Mouse (Mus musculus) stomach, embryonic 15.5 days (tissue): ENCODE results near the gene Usp33. TPM values are rescaled to one million over a fixed set of nuclear protein-coding genes. Genes with fewer than 3 reads are reported as not detected.

Experiments used
- ATAC-seq: fragments of 200-750 bp; cut with Nextera tagmentation; 2 replicates; pipeline ENCODE4 v1.8.0; 2017; ENCODE audit warnings: low read depth, moderate number of reproducible peaks, moderate TSS enrichment; ENCODE audit not compliant: insufficient read depth, low FRiP score
- H3K27ac ChIP-seq: fragments of 300-500 bp; sonication (generic); 2 replicates; pipeline ENCODE4 v1.5.1; 2015; ENCODE audit warnings: mild to moderate bottlenecking, inconsistent platforms
- H3K27me3 ChIP-seq: fragments of 300-500 bp; sonication (generic); replicated peaks from 2 replicates; pipeline ENCODE4 v1.6.1; 2015; ENCODE audit warnings: inconsistent platforms
- H3K36me3 ChIP-seq: fragments of 300-500 bp; sonication (generic); 2 replicates; pipeline ENCODE4 v1.6.1; 2015; ENCODE audit warnings: inconsistent platforms
- H3K4me1 ChIP-seq: fragments of 300-500 bp; sonication (generic); 2 replicates; pipeline ENCODE4 v1.6.1; 2015; ENCODE audit warnings: inconsistent platforms
- H3K4me2 ChIP-seq: fragments of 300-500 bp; sonication (generic); 2 replicates; pipeline ENCODE4 v1.6.1; 2015; ENCODE audit warnings: mild to moderate bottlenecking, inconsistent platforms
- H3K4me3 ChIP-seq: fragments of 300-500 bp; sonication (generic); replicated peaks from 2 replicates; pipeline ENCODE4 v1.5.1; 2015; ENCODE audit warnings: inconsistent platforms
- H3K9ac ChIP-seq: fragments of 300-500 bp; sonication (generic); 2 replicates; pipeline ENCODE4 v1.6.1; 2015; ENCODE audit warnings: inconsistent platforms
- H3K9me3 ChIP-seq: fragments of 300-500 bp; sonication (generic); 2 replicates; pipeline ENCODE4 v1.6.1; 2016; ENCODE audit warnings: inconsistent platforms
- WGBS: fragments of 180-500 bp; shearing (Covaris S2); methylation state at CpG from one replicate; pipeline ENCODE4 v1.1.7; 2015; 5-methylcytosine and 5-hydroxymethylcytosine counted together
- polyA plus RNA-seq: library from polyadenylated mRNA; unstranded; fragments of >200 nt; fragmentation: Nextera tagmentation; extraction: Ambion mirVana; gene quantifications from 2 replicates; pipeline ENCODE4 v1.2.1, GENCODE M21; 2015

Usp33 gene
- polyA plus RNA-seq, 1 experiment from 2014 or later, result 38.7 TPM

DNA sequence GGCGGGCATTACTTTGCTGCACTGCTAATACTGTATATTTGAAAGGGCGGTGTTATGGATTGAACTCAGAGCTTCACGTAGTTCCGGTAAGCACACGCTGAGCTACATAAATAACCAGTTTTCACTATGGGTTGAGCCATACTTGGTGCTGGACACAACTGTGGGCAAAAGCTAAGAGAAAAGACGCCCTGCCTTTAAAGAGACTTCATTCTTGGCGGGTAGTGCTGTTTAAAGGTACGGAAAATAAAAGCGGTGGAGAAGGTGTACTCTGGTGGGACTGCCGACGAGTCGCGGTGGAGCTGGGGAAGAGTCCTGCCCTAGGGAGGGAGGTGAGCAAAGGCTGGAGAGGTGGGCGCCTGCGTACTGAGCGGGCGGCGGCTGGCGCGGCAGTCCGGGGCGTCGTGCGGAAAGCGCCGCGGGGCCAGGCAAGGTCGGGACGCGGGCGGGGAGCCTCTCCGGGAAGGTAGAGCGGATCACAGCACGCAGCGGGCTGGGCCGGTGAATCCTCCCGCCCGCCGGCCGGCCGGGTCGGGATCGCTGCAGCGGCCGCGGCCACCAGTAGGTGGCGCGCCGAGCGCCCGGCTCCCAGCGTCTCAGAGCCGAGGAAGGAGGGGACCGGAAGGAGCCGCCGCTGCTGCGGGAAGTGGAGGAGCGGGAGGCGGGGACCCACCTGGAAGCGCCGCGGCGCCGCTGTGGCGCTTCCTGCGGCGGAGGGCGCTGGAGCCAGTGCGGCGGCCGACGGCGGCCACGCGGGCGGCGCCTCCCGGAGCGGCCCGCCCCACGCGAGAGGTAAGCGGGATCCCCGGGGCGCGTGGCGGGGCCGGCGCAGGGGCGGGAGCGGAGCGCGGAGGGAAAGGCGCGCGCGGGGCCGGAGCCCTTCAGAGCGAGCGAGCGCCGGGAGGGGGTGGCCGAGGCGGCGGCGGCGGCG lies 49.3 kb downstream of the Usp33 start, which contains the start of gene Zzz3:
Gene Zzz3, plus strand, starts transcription at position 124 of the 928 bp plus-strand sequence.
- Histone ChIP-seq H3K36me3 (0 out of 2 replicates have a peak, but pooled peaks cover 2% of the 10 kb centered on the region), H3K27ac (peak within 1 kb of the TSS; percentile 99), H3K4me2 (peak within 1 kb of the TSS; percentile 72), H3K4me1 (peaks cover 16% of the 10 kb centered on the region; the same call in 1 of the 2 replicates), H3K27me3 (no peaks in the 10 kb centered on the region), H3K9me3 (no peaks in the 10 kb centered on the region), H3K9ac (peak within 1 kb of the TSS; percentile 85), H3K4me3 (peak within 1 kb of the TSS; percentile 87)
- ATAC-seq, result peak; percentile 90
- under 1% methylated on average over 101 of the region's 108 CpGs for WGBS

DNA sequence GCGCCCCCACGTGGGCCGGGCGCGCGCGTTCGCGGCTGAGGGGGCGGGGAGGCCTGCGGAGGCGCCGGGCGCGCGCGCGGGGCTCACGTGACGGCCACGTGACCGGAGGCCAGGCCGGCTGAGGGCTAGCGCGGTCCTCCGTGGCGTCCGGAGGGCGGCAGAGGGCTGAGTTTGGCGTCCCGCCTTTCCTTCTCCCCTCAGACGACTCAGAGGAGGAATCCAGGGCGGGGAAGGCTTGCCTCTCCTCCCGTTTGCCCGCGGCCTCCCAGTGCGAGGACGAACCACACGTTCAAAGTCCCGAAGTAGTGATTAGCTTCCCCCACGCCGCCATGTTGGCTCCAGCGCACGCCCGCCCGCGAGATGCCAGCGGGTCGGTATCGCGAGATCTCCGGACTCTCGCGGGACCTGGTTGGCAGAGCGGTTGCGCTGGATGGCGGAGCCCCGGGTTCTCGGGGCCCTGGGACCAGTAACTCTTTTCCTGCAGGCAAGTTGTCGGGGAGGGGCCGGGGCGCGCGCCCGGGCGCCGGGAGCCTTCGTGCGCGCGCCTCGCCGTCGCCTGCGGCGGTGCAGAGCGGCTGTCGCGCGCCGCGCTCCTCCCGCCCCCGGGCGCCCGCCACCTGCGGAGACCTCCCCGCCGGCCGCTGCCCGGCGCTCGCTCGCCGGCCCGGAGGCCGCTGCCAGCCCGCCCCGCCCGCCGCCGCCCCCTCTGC lies 50.2 kb downstream of the Usp33 start:
- Histone ChIP-seq H3K9me3 (no peaks in the 10 kb centered on the region), H3K36me3 (0 out of 2 replicates have a peak, but pooled peaks cover 2% of the 10 kb centered on the region), H3K9ac (peak overlapping the region; percentile 85), H3K27me3 (no peaks in the 10 kb centered on the region), H3K4me2 (peak overlapping the region; percentile 72), H3K27ac (peak overlapping the region; percentile 99), H3K4me1 (peaks cover 16% of the 10 kb centered on the region; the same call in 1 of the 2 replicates), H3K4me3 (peak overlapping the region; percentile 87)
- peak; percentile 88 for ATAC-seq
- WGBS, result under 1% methylated on average over 89 of the region's 102 CpGs

DNA sequence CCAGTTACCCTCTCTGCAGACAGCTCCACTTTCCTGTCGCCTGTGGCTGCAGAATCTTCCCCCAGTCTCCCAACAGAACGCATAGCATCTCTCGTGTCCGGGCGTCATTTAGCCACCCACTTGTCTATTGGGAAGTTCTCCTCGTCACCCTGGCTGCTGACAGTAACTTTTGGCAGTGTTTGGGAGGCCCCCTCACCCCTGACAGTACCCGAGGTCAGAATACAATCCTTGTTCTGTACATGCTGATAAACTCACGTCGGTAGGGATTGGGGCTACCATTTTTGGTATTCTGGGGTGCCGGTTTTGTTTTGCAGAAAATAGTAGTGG lies 50.7 kb downstream of the Usp33 start:
- Histone ChIP-seq H3K4me2 (peak overlapping the region; percentile 72), H3K9ac (peak overlapping the region; percentile 85), H3K27me3 (no peaks in the 10 kb centered on the region), H3K9me3 (no peaks in the 10 kb centered on the region), H3K4me3 (peak overlapping the region; percentile 87), H3K4me1 (peaks cover 16% of the 10 kb centered on the region; the same call in 1 of the 2 replicates), H3K36me3 (0 out of 2 replicates have a peak, but pooled peaks cover 2% of the 10 kb centered on the region), H3K27ac (peak overlapping the region; percentile 99)
- WGBS, result under 1% methylated on average over 10 of the region's 10 CpGs
- ATAC-seq, result no peak

DNA sequence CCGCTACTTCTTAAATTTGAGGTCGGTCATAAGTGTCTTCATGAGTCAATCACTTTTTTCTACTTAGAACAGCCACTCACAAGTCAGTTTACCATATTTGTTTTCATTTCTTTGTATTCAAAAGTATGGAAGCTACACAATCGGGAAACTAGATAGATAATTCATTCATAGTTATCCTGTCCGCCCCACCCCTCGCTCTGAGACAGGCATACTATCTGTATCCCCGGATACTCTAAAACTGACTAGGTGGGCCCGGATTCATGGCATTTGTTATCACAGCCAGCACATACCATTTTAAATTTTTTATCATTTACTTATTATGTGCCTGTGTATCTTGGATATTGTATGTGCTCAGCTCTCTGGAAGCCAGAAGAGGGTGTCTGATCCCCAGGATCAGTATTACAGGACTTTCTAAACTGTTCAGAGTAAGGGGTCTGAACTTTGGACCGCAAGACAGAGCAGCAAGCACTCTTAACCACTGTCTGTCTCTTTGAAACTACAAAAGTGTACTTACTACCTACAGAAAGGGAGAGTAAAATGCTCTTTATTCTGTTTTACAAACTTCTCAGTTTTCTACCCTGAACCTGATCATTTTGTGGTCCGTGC lies 51.2 kb downstream of the Usp33 start:
- ATAC-seq, result no peak
- Histone ChIP-seq H3K27me3 (no peaks in the 10 kb centered on the region), H3K4me3 (peak overlapping the region; percentile 87), H3K9me3 (no peaks in the 10 kb centered on the region), H3K27ac (peak overlapping the region; percentile 99; the same call in 1 of the 2 replicates), H3K4me1 (peaks cover 18% of the 10 kb centered on the region; the same call in 1 of the 2 replicates), H3K36me3 (no peaks in the 10 kb centered on the region), H3K4me2 (peak overlapping the region; percentile 72), H3K9ac (peak overlapping the region; percentile 85; the same call in 1 of the 2 replicates)
- WGBS, result 41% methylated on average over 9 of the region's 9 CpGs

DNA sequence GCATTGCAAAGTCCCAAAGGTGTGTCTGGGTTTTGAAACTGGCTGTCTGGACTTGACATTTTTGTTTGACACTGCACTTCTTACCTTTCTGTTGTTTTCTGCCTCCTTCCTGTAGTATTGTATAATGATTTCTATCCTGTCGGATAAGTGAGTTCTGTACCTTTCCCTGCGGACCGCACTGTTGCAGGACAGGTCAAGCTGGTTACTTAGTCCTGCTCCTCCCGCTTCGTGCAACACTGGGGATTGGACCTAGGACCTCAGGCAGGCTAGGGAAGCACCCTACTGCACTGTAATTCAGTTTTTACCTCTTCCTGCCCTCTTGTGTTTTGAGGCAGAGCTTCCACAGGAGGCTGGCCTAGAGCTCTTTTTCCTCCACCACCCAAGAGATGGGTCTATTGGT lies 54.2 kb downstream of the Usp33 start:
- Histone ChIP-seq H3K9ac (no peak overlapping the region), H3K4me1 (peaks cover 18% of the 10 kb centered on the region; the same call in 1 of the 2 replicates), H3K9me3 (no peaks in the 10 kb centered on the region), H3K36me3 (no peaks in the 10 kb centered on the region), H3K27me3 (no peaks in the 10 kb centered on the region), H3K27ac (no peak overlapping the region), H3K4me2 (no peak overlapping the region), H3K4me3 (no peak overlapping the region)
- no peak for ATAC-seq
- WGBS, result 74% methylated on average over 5 of the region's 5 CpGs

DNA sequence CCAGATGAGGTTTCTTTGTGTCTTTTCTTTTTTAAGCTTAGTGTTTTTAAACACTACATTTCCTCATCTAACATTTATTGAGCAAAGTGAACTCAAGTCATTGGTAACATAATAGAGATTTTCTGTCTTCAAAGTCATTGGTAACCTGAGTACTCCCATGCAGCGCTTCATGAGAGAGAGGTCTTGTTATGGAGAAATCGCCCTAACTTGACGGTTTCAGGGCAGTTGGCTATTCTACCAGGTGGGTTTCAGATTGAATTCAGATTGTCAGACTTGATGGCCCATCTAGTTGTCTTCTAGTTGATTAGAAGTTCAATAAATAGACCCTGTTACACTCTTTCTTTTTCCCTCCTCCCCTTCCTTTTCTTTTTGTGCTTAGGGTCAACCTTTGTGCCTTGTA lies 54.6 kb downstream of the Usp33 start:
- H3K9ac ChIP-seq, result no peak overlapping the region
- no peaks in the 10 kb centered on the region for H3K36me3 ChIP-seq
- no peak overlapping the region for H3K4me3 ChIP-seq
- WGBS, result 83% methylated on average over 3 of the region's 3 CpGs
- no peak for ATAC-seq
- no peaks in the 10 kb centered on the region for H3K9me3 ChIP-seq
- no peak overlapping the region for H3K4me2 ChIP-seq
- no peak overlapping the region for H3K27ac ChIP-seq
- peaks cover 18% of the 10 kb centered on the region; the same call in 1 of the 2 replicates for H3K4me1 ChIP-seq
- H3K27me3 ChIP-seq, result no peaks in the 10 kb centered on the region

DNA sequence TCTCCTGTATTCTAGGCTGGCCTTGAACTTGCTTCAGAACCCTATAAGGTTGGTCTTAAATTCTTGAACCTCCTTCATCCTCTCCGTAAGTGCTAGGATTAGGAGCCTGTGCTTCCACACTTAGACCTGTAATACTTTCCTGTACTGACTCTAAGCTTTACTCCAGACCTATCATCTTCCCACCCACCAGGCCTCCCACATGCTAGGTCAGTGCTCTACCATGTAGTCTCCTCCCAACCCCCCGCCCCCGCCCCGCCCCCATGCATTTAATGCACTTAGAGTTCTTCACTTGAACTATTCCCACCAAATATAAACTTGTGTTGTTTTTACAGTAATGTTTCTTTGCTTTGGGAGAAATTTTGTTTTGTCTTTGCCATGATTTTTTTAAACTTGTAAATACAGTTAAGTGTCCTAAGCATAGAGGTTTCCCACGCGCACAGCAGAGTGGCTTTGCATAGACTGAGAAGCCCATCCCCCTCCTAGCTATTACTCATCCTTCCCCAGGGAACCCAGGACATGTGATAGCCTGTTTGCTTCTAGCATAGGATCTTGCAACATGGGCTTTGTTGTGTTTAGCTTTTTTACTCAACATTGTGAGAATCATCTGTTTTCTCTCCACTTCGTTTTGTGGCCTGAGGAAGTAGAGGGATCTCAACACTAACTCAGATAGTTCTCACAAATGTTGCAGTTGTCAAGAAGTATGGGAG lies 55.8 kb downstream of the Usp33 start:
- Histone ChIP-seq H3K4me3 (no peak overlapping the region), H3K27ac (peak overlapping the region; percentile 16; the same call in 1 of the 2 replicates), H3K9me3 (no peaks in the 10 kb centered on the region), H3K36me3 (no peaks in the 10 kb centered on the region), H3K27me3 (no peaks in the 10 kb centered on the region), H3K9ac (no peak overlapping the region), H3K4me2 (no peak overlapping the region), H3K4me1 (peaks cover 18% of the 10 kb centered on the region; the same call in 1 of the 2 replicates)
- 61% methylated on average over 7 of the region's 7 CpGs for WGBS
- ATAC-seq, result peak; percentile 65; the same call in 1 of the 2 replicates

DNA sequence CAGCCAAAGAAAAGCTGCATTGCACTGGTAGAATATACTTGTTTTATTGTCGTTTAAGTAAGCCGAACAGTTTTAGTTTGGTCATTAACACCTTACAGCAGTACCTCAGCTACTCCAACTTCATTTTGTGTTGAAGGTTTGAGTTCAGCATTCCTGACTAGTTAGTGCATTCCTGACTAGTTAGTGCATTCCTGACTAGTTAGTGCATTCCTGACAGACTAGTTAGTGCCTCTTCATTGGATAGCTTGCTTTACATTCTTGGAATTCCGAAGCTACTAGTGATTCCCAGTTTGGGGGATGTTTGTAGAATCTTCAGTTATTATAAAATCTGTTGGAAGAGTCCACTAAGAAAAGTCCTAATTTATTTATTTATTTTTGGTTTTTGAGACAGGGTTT lies 56.4 kb downstream of the Usp33 start:
- ATAC-seq, result no peak
- H3K27me3 ChIP-seq, result no peaks in the 10 kb centered on the region
- WGBS, result 85% methylated on average over 3 of the region's 3 CpGs
- H3K9me3 ChIP-seq, result no peaks in the 10 kb centered on the region
- H3K4me3 ChIP-seq, result no peak overlapping the region
- no peak overlapping the region for H3K9ac ChIP-seq
- H3K27ac ChIP-seq, result peak overlapping the region; percentile 16; the same call in 1 of the 2 replicates
- H3K36me3 ChIP-seq, result no peaks in the 10 kb centered on the region
- H3K4me1 ChIP-seq, result peaks cover 13% of the 10 kb centered on the region; the same call in 1 of the 2 replicates
- H3K4me2 ChIP-seq, result no peak overlapping the region

DNA sequence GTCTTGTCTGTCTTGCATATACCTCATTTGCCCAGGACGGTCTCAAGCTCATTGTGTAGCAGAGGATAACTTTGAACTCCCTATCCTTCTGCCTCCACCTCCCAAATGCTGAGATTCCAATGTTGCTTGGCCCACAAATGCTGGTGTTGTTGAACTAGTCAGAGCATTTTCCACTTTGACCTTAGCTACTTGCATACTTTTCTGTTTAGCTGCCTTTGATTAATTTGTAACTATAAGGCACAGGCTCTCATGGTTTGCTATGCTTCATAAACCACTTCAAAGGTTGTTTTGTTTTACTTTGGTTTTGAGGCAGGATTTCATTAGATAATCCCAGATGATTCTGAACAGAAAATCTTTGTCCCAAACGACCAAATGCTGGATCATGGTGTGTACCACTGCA lies 57.5 kb downstream of the Usp33 start:
- 66% methylated on average over 2 of the region's 2 CpGs for WGBS
- H3K4me3 ChIP-seq, result no peak overlapping the region
- H3K9ac ChIP-seq, result no peak overlapping the region
- H3K27me3 ChIP-seq, result no peaks in the 10 kb centered on the region
- H3K27ac ChIP-seq, result no peak overlapping the region
- H3K36me3 ChIP-seq, result no peaks in the 10 kb centered on the region
- H3K4me2 ChIP-seq, result no peak overlapping the region
- ATAC-seq, result no peak
- no peaks in the 10 kb centered on the region for H3K9me3 ChIP-seq
- peaks cover 9% of the 10 kb centered on the region; the same call in 1 of the 2 replicates for H3K4me1 ChIP-seq

DNA sequence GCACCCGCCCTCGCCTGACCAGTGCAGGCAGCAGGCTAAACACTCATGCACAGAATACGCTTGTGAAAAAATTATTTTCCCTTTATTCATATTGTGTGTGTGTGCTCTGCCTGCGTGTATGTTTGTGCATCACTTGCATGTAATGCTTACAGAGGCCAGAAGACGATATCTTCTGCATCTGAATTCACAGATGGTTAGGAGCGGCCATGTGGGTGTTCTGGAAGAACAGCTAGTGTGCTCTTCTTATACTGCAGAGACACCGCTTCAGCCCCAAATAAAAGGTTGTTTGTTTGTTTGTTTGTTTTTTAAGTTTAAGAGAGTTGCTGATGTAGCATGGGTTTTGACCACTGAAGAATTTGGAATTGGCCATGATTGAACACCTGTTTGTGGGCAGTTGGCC lies 59.1 kb downstream of the Usp33 start:
- H3K27ac ChIP-seq, result no peak overlapping the region
- H3K9ac ChIP-seq, result no peak overlapping the region
- no peaks in the 10 kb centered on the region for H3K9me3 ChIP-seq
- no peaks in the 10 kb centered on the region for H3K36me3 ChIP-seq
- no peak overlapping the region for H3K4me3 ChIP-seq
- ATAC-seq, result no peak
- H3K4me2 ChIP-seq, result no peak overlapping the region
- H3K27me3 ChIP-seq, result no peaks in the 10 kb centered on the region
- WGBS, result 91% methylated on average over 7 of the region's 7 CpGs
- peaks cover 5% of the 10 kb centered on the region; the same call in 1 of the 2 replicates for H3K4me1 ChIP-seq
